Mouse (Mus musculus): ENCODE data around the gene DXBay18. TPM values are rescaled to one million over a fixed set of nuclear protein-coding genes. Genes with fewer than 3 reads are reported as not detected.
"Not testable (repeated sequence)": the region's sequence is repeated elsewhere in the genome, so short reads cannot be mapped to it uniquely, and the experiment has no call there.

Gene DXBay18
- polyA plus RNA-seq (2012; rRNA removed) = 0.52 and 0.55 TPM in 2 replicates

DNA sequence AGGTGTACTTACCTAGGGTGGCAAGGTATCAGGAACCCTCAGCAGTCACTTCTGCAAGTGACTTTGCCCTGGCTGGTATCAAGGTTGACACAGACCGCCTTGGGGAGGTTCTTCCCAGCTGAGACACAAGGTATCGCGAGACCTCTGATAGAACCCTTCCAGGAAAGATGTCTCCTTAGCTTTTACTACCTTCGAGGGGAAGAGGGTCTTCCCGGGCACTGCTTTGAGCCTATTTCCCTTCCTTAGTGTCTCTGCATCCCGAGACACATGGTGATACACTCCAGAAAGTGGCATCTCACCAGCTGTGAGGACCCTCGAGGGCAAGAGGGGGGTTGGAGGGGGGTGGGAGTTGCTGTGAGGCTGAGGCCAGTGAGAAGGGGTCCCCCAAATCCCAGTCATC, at the start of gene DXBay18:
Gene DXBay18, minus strand, starts transcription at position 101 of the 400 bp plus-strand sequence.
- not testable (repeated sequence) for H3K4me1 ChIP-seq (ENCODE audit: control insufficient read depth, insufficient read depth, low read length); H3K27ac ChIP-seq (ENCODE audit: insufficient read depth, low read length); H3K4me3 ChIP-seq (ENCODE audit: insufficient read depth, low read length)

- not testable (repeated sequence) for H3K27ac ChIP-seq (ENCODE audit: insufficient read depth, low read length); H3K4me1 ChIP-seq (ENCODE audit: control insufficient read depth, insufficient read depth, low read length); H3K4me3 ChIP-seq (ENCODE audit: insufficient read depth, low read length)
Measured at GRCm38 (mm10) chrX:73191934-73192333, 42.7 kb upstream of the DXBay18 start, which contains the start of gene Xlr3b. Gene Xlr3b, plus strand, starts transcription at chrX:73192207.

DNA sequence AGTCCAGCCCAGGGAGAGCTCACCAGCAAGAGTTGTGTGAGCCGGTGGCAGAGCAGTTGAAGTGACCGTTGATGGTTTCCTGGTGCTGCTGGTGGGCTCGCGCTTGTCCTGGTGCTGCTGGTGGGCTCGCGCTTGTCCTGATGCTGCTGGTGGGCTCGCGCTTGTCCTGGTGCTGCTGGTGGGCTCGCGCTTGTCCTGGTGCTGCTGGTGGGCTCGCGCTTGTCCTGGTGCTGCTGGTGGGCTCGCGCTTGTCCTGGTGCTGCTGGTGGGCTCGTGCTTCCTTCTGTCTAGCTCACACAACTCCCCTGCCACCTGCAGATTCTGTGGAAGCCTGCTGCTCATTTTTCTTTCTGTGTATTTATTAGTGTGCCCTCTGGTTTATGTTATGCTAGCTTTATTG, 27.6 kb upstream of the DXBay18 start, which contains the start of gene Spin2d:
Gene Spin2d, minus strand, starts transcription at position 101 of the 400 bp plus-strand sequence.
- H3K27ac ChIP-seq (ENCODE audit: insufficient read depth, low read length); H3K4me3 ChIP-seq (ENCODE audit: insufficient read depth, low read length): not testable (repeated sequence)

DNA sequence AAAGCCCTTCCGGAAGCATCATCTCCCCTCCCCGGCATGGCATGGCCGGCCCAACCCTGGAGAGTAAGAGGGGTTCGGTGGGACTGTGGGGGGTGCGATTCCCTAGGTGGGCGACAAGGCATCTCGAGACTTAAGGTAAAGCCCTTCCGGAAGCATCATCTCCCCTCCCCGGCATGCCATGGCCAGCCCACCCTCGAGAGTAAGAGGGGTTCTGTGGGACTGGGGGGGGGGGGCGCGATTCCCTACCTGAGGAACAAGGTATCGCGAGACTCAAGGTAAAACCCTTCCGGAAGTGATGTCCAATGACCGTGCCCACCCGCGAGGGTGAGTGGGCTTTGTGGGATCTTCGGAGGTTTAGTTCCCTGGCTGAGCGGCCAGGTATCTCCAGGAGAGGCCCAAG, 754 bp downstream of the DXBay18 start, which contains the start of gene Xlr5b:
Gene Xlr5b, plus strand, starts transcription at position 301 of the 400 bp plus-strand sequence.
- H3K4me3 ChIP-seq (ENCODE audit: insufficient read depth, low read length); H3K4me1 ChIP-seq (ENCODE audit: control insufficient read depth, insufficient read depth, low read length); H3K27ac ChIP-seq (ENCODE audit: insufficient read depth, low read length): not testable (repeated sequence)

More for the DNA sequence above, 27.6 kb upstream of the DXBay18 start, which contains the start of gene Spin2d:
- H3K4me1 ChIP-seq (ENCODE audit: control insufficient read depth, insufficient read depth, low read length) = not testable (repeated sequence)

GRCm38 (mm10) chrX:73143218-73143618, 6.0 kb downstream of the DXBay18 start:
- not testable (repeated sequence) for H3K27ac ChIP-seq (ENCODE audit: insufficient read depth, low read length); H3K4me1 ChIP-seq (ENCODE audit: control insufficient read depth, insufficient read depth, low read length); H3K4me3 ChIP-seq (ENCODE audit: insufficient read depth, low read length)

- H3K4me1 ChIP-seq (ENCODE audit: control insufficient read depth, insufficient read depth, low read length); H3K27ac ChIP-seq (ENCODE audit: insufficient read depth, low read length); H3K4me3 ChIP-seq (ENCODE audit: insufficient read depth, low read length): not testable (repeated sequence)
Measured at GRCm38 (mm10) chrX:73122859-73123829, 26.1 kb downstream of the DXBay18 start.

DNA sequence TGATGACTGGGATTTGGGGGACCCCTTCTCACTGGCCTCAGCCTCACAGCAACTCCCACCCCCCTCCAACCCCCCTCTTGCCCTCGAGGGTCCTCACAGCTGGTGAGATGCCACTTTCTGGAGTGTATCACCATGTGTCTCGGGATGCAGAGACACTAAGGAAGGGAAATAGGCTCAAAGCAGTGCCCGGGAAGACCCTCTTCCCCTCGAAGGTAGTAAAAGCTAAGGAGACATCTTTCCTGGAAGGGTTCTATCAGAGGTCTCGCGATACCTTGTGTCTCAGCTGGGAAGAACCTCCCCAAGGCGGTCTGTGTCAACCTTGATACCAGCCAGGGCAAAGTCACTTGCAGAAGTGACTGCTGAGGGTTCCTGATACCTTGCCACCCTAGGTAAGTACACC, 32.5 kb downstream of the DXBay18 start, which contains the start of gene Gm14685:
Gene Gm14685, plus strand, starts transcription at position 301 of the 400 bp plus-strand sequence.
- not testable (repeated sequence) for H3K4me3 ChIP-seq (ENCODE audit: insufficient read depth, low read length); H3K4me1 ChIP-seq (ENCODE audit: control insufficient read depth, insufficient read depth, low read length); H3K27ac ChIP-seq (ENCODE audit: insufficient read depth, low read length)

DNA sequence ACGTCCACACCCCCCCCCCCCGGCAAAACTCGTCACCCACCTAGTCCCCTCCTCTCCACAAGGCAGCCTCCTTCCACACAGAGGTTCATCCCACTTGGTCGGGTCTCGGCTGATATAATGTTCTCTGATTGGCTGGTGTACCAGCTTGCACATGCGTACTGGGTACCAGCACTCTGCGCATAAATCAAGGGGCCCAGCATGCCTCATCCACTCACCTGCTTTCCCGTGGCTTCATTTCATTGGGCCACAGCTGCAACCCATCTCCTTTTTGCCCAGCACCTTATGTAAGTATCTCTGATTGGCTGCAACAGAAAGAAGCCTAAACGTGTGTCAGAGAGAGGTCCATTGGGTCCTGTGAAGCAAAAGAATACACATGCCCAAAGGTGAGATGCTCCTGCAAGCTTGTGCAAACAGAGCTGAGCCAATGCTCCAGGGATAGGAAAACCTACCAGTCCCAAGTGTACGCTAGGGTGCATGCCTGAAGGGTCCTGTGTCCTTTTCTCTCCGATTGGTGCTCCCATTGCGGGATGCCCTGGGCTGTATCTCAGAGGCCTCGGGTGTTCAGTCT, 52.2 kb downstream of the DXBay18 start, which contains the start of gene Xlr3a:
Gene Xlr3a, minus strand, starts transcription at position 155 of the 568 bp plus-strand sequence.
- H3K4me1 ChIP-seq (ENCODE audit: control insufficient read depth, insufficient read depth, low read length); H3K4me3 ChIP-seq (ENCODE audit: insufficient read depth, low read length); H3K27ac ChIP-seq (ENCODE audit: insufficient read depth, low read length): not testable (repeated sequence)

Other genes with a start within 250 kb of the DXBay18 start
- 41.4 and 44.3 TPM in 2 replicates for gene Cetn2, start 231.0 kb downstream of the DXBay18 start, polyA plus RNA-seq (2012; rRNA removed)
- 32.1 and 36.4 TPM in 2 replicates for gene Nsdhl, start 230.9 kb downstream of the DXBay18 start, polyA plus RNA-seq (2012; rRNA removed)
- gene Zfp185, start 162.1 kb downstream of the DXBay18 start, polyA plus RNA-seq (2012; rRNA removed) = 0.91 and 0.94 TPM in 2 replicates
- 0.13 and 0.25 TPM in 2 replicates for gene Pnma5, start 112.3 kb downstream of the DXBay18 start, polyA plus RNA-seq (2012; rRNA removed)
- gene Pnma3, start 84.7 kb downstream of the DXBay18 start, polyA plus RNA-seq (2012; rRNA removed) = 15.9 and 20.8 TPM in 2 replicates
- gene Xlr4a, start 67.0 kb downstream of the DXBay18 start, polyA plus RNA-seq (2012; rRNA removed) = 0.64 and 0.67 TPM in 2 replicates
- gene Xlr3a, start 52.4 kb downstream of the DXBay18 start, polyA plus RNA-seq (2012; rRNA removed) = 2.0 and 3.6 TPM in 2 replicates
- 0.28 and 0.31 TPM in 2 replicates for gene Gm14685, start 32.4 kb downstream of the DXBay18 start, polyA plus RNA-seq (2012; rRNA removed)
- not detected in 2 replicates for gene Xlr5b, start 654 bp downstream of the DXBay18 start, polyA plus RNA-seq (2012; rRNA removed)
- not detected in 2 replicates for gene Spin2d, start 27.5 kb upstream of the DXBay18 start, polyA plus RNA-seq (2012; rRNA removed)
- gene Xlr3b, start 42.8 kb upstream of the DXBay18 start, polyA plus RNA-seq (2012; rRNA removed) = 4.6 and 5.3 TPM in 2 replicates
- gene Xlr4b, start 64.9 kb upstream of the DXBay18 start, polyA plus RNA-seq (2012; rRNA removed) = 0.93 and 1.6 TPM in 2 replicates
- 14.9 and 15.2 TPM in 2 replicates for gene F8a, start 78.8 kb upstream of the DXBay18 start, polyA plus RNA-seq (2012; rRNA removed)
- gene Xlr4c, start 93.7 kb upstream of the DXBay18 start, polyA plus RNA-seq (2012; rRNA removed) = 0.17 and 0.29 TPM in 2 replicates
- not detected in 2 replicates for gene Xlr3c, start 115.9 kb upstream of the DXBay18 start, polyA plus RNA-seq (2012; rRNA removed)
- gene Xlr5a, start 143.5 kb upstream of the DXBay18 start, polyA plus RNA-seq (2012; rRNA removed) = not detected in 2 replicates
- not detected in 2 replicates for gene Xlr5c, start 143.5 kb upstream of the DXBay18 start, polyA plus RNA-seq (2012; rRNA removed)
- not detected in 2 replicates for gene Gm45015, start 187.4 kb upstream of the DXBay18 start, polyA plus RNA-seq (2012; rRNA removed)
- gene Zfp275, start 193.2 kb upstream of the DXBay18 start, polyA plus RNA-seq (2012; rRNA removed) = 17.5 and 17.7 TPM in 2 replicates
- 0.08 and 0.13 TPM in 2 replicates for gene Gm18336, start 249.3 kb upstream of the DXBay18 start, polyA plus RNA-seq (2012; rRNA removed)